Comparison of ENCODE assay signal across 9 mouse cellular contexts in the genomic region with DNA sequence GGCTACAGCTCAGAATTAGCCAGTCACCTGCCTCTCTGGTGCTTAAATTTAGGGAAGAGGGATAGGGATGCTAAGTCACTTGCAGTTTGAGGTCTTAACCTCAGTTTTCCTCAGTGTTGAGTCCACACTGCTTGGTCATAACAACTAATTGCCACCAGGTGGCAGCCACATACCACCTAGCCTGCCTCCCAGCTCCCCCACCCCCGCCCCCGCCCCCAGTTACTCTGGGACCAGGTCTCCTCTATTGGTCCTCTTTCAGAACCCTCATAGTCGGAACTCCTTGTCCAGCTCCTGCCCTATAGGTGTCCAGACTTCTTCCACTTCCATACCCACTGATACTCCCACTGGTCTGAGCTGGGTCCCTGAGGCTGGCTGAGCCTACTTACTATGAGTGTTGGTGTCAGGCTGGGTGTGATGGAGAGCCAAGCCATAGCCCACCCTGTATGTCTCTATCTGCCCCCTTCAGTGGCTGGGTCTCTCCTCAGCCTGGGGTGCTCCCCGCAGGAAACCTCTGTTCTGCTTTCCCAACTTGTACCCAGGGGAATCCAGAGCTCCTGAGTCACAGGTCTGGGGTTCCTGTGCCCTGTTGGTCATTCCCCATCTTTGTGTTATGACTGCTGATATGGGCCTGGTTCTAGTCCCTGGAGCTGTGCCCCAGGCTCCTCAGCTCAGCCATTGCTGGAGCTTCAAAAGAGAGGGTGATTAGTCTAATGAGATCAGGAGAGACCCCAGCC. TPM values are rescaled to one million over a fixed set of nuclear protein-coding genes. Genes with fewer than 3 reads are reported as not detected.
DNase-seq lines count a peak whose midpoint lies in the region; ATAC-seq lines count a peak whose summit lies in the region.
"Had no signal": no experiment of that assay in that cellular context is flagged by ENCODE, and none has a peak within 500 bp of the region (broad histone marks: within the 10 kb centered on the region; RNA-seq: fewer than 3 reads in every experiment).

No protein-coding gene starts in this region.

- no peak overlapping the region for H3K9ac ChIP-seq in kidney, embryonic 16.5 days (replicated peaks; ENCODE audit: low read length)
- no peak overlapping the region for H3K9ac ChIP-seq in hindbrain, embryonic 15.5 days
- no peak overlapping the region for H3K9ac ChIP-seq in midbrain, embryonic 15.5 days
- H3K9ac ChIP-seq: stomach, embryonic 15.5 days had no signal

- peaks cover 23% of the 10 kb centered on the region for H3K4me1 ChIP-seq in kidney, embryonic 16.5 days (ENCODE audit: insufficient read depth, low read length)
- H3K4me1 ChIP-seq in hindbrain, embryonic 15.5 days (replicated peaks): peaks cover 37% of the 10 kb centered on the region
- H3K4me1 ChIP-seq in midbrain, embryonic 15.5 days: peaks cover 37% of the 10 kb centered on the region

- 25% methylated on average over 4 of the region's 4 CpGs for WGBS in kidney, embryonic 16.5 days
- 19% methylated on average over 4 of the region's 4 CpGs for WGBS in hindbrain, embryonic 15.5 days
- WGBS in midbrain, embryonic 15.5 days: 15% methylated on average over 4 of the region's 4 CpGs

- no peak overlapping the region for H3K4me3 ChIP-seq in kidney, embryonic 16.5 days (ENCODE audit: low read length)
- no peak overlapping the region for H3K4me3 ChIP-seq in hindbrain, embryonic 15.5 days
- H3K4me3 ChIP-seq in midbrain, embryonic 15.5 days: no peak overlapping the region
- H3K4me3 ChIP-seq: stomach, embryonic 15.5 days had no signal

- peaks cover 16% of the 10 kb centered on the region for H3K36me3 ChIP-seq in kidney, embryonic 16.5 days (ENCODE audit: insufficient read depth, low read length)
- H3K36me3 ChIP-seq in hindbrain, embryonic 15.5 days: peaks cover 17% of the 10 kb centered on the region
- peaks cover 11% of the 10 kb centered on the region; the same call in 1 of the 2 replicates for H3K36me3 ChIP-seq in midbrain, embryonic 15.5 days (replicated peaks)

- ATAC-seq in kidney, embryonic 16.5 days (ENCODE audit: low FRiP score, low TSS enrichment): no peak
- 0 out of 2 replicates have a peak, but pooled peaks have one; percentile 5 for ATAC-seq in hindbrain, embryonic 15.5 days (ENCODE audit: low FRiP score, low read depth)
- ATAC-seq in midbrain, embryonic 15.5 days (replicated peaks): no peak

- H3K4me2 ChIP-seq in kidney, embryonic 16.5 days (replicated peaks; ENCODE audit: low read depth, low read length): no peak overlapping the region
- H3K4me2 ChIP-seq in hindbrain, embryonic 15.5 days: no peak overlapping the region
- no peak overlapping the region for H3K4me2 ChIP-seq in midbrain, embryonic 15.5 days
- H3K4me2 ChIP-seq: stomach, embryonic 15.5 days had no signal

- H3K27ac ChIP-seq in kidney, embryonic 16.5 days (ENCODE audit: low read length): no peak overlapping the region
- H3K27ac ChIP-seq in hindbrain, embryonic 15.5 days (replicated peaks): no peak overlapping the region
- 0 out of 2 replicates have a peak overlapping the region, but pooled peaks have one; percentile 4 for H3K27ac ChIP-seq in midbrain, embryonic 15.5 days
- H3K27ac ChIP-seq: stomach, embryonic 15.5 days had no signal

- H3K9me3 ChIP-seq in kidney, embryonic 16.5 days (ENCODE audit: low read length): no peaks in the 10 kb centered on the region
- H3K9me3 ChIP-seq in hindbrain, embryonic 15.5 days: no peaks in the 10 kb centered on the region
- H3K9me3 ChIP-seq in midbrain, embryonic 15.5 days: no peaks in the 10 kb centered on the region
- H3K9me3 ChIP-seq: stomach, embryonic 15.5 days had no signal

- DNase-seq in kidney, adult 8-10 months: peak; percentile 24 to 42
- DNase-seq in ES-CJ7 (ENCODE audit: low read depth, low spot score): peak; percentile 65
- peak; percentile 55 to 71 for DNase-seq in cerebellum, postnatal 25 days
- no peak for DNase-seq in urinary bladder, adult 18-20 months (ENCODE audit: low spot score in 2 of 2)
- DNase-seq in gastrocnemius, postnatal 4 days (ENCODE audit: low spot score in 2 of 2): no peak

- H3K27me3 ChIP-seq in kidney, embryonic 16.5 days (ENCODE audit: insufficient read depth, low read length): no peaks in the 10 kb centered on the region
- H3K27me3 ChIP-seq in hindbrain, embryonic 15.5 days: no peaks in the 10 kb centered on the region
- H3K27me3 ChIP-seq in midbrain, embryonic 15.5 days (replicated peaks): no peaks in the 10 kb centered on the region
- H3K27me3 ChIP-seq: stomach, embryonic 15.5 days had no signal

RNA-seq across cellular contexts. Expression of gene 1600002K03Rik, which starts 3.0 kb away (rescaled TPM):
- polyA plus RNA-seq in kidney, embryonic 16.5 days (2015; fragmentation: Nextera tagmentation; extraction: Ambion mirVana): 15.2 and 15.3 TPM in 2 replicates
- polyA plus RNA-seq in hindbrain, embryonic 15.5 days (2015; fragmentation: Nextera tagmentation; extraction: Ambion mirVana): 10.1 and 12.7 TPM in 2 replicates
- polyA plus RNA-seq in midbrain, embryonic 15.5 days (2015; fragmentation: Nextera tagmentation; extraction: Ambion mirVana): 13.3 and 14.7 TPM in 2 replicates
- 1 to 10 TPM; 3.4 to 3.8 TPM for total RNA-seq in gastrocnemius, postnatal 4 days (2021)

RNA-seq across cellular contexts. Expression of gene Efna2, which starts 3.6 kb away (rescaled TPM):
- polyA plus RNA-seq in kidney, embryonic 16.5 days (2015; fragmentation: Nextera tagmentation; extraction: Ambion mirVana): 11.0 and 11.8 TPM in 2 replicates
- polyA plus RNA-seq in hindbrain, embryonic 15.5 days (2015; fragmentation: Nextera tagmentation; extraction: Ambion mirVana): 29.1 and 33.6 TPM in 2 replicates
- 53.4 and 54.6 TPM in 2 replicates for polyA plus RNA-seq in midbrain, embryonic 15.5 days (2015; fragmentation: Nextera tagmentation; extraction: Ambion mirVana)
- total RNA-seq in gastrocnemius, postnatal 4 days (2021): 1 to 10 TPM; 3.5 to 3.7 TPM

RNA-seq across cellular contexts. Expression of gene Cirbp, which starts 9.9 kb away (rescaled TPM):
- 96.2 and 101 TPM in 2 replicates for polyA plus RNA-seq in kidney, embryonic 16.5 days (2015; fragmentation: Nextera tagmentation; extraction: Ambion mirVana)
- 295 and 319 TPM in 2 replicates for polyA plus RNA-seq in hindbrain, embryonic 15.5 days (2015; fragmentation: Nextera tagmentation; extraction: Ambion mirVana)
- polyA plus RNA-seq in midbrain, embryonic 15.5 days (2015; fragmentation: Nextera tagmentation; extraction: Ambion mirVana): 364 and 392 TPM in 2 replicates
- total RNA-seq in gastrocnemius, postnatal 4 days (2021): 100 to 1,000 TPM; 107 to 153 TPM

RNA-seq across cellular contexts. Expression of gene Midn, which starts 27.6 kb away (rescaled TPM):
- polyA plus RNA-seq in kidney, embryonic 16.5 days (2015; fragmentation: Nextera tagmentation; extraction: Ambion mirVana): 15.9 and 16.8 TPM in 2 replicates
- polyA plus RNA-seq in hindbrain, embryonic 15.5 days (2015; fragmentation: Nextera tagmentation; extraction: Ambion mirVana): 22.6 and 26.0 TPM in 2 replicates
- polyA plus RNA-seq in midbrain, embryonic 15.5 days (2015; fragmentation: Nextera tagmentation; extraction: Ambion mirVana): 29.5 and 29.9 TPM in 2 replicates
- total RNA-seq in gastrocnemius, postnatal 4 days (2021): 10 to 100 TPM; 67.7 to 74.0 TPM

RNA-seq across cellular contexts. Expression of gene Cbarp, which starts 35.1 kb away (rescaled TPM):
- 6.4 and 7.3 TPM in 2 replicates for polyA plus RNA-seq in kidney, embryonic 16.5 days (2015; fragmentation: Nextera tagmentation; extraction: Ambion mirVana)
- polyA plus RNA-seq in hindbrain, embryonic 15.5 days (2015; fragmentation: Nextera tagmentation; extraction: Ambion mirVana): 61.4 and 71.3 TPM in 2 replicates
- polyA plus RNA-seq in midbrain, embryonic 15.5 days (2015; fragmentation: Nextera tagmentation; extraction: Ambion mirVana): 65.7 and 66.9 TPM in 2 replicates
- 1 to 10 TPM; 2.2 to 2.7 TPM for total RNA-seq in gastrocnemius, postnatal 4 days (2021)

Comparison
In these comparisons a context has a peak if more than half of its experiments do, and no peak if none do; other contexts are left out.
1. DNase-seq: peak in kidney, adult 8-10 months (2 of 2), ES-CJ7 (single experiment) and cerebellum, postnatal 25 days (2 of 2); none in urinary bladder, adult 18-20 months (0 of 2) and gastrocnemius, postnatal 4 days (0 of 2).